Mouse (Mus musculus): ENCODE data around the gene Stau1. TPM values are rescaled to one million over a fixed set of nuclear protein-coding genes. Genes with fewer than 3 reads are reported as not detected.
A peak's percentile ranks its signal among the peaks of the same experiment; 100 is the strongest.

The Stau1 gene
- polyA plus RNA-seq, 1 experiment from 2014 or later = 34.9 TPM

- Histone ChIP-seq H3K27me3 (ENCODE audit: control insufficient read depth, insufficient read depth, low read length) (no peaks in the 10 kb centered on the region), H3K4me2 (replicated peaks; ENCODE audit: low read depth) (no peak overlapping the region), H3K4me3 (ENCODE audit: low read depth, low read length) (no peak overlapping the region), H3K4me1 (replicated peaks; ENCODE audit: control insufficient read depth, insufficient read depth) (no peaks in the 10 kb centered on the region), H3K36me3 (ENCODE audit: control insufficient read depth, insufficient read depth, low read length) (no peaks in the 10 kb centered on the region), H3K9me3 (ENCODE audit: control insufficient read depth, low read length) (no peaks in the 10 kb centered on the region), H3K9ac (ENCODE audit: low read length) (no peak overlapping the region), H3K27ac (replicated peaks) (no peak overlapping the region)
- WGBS = 63% methylated on average over 3 of the region's 3 CpGs
- ATAC-seq (ENCODE audit: low FRiP score, low TSS enrichment) (no peak), DNase-seq (ENCODE audit: low spot score) (no peak)
- TF ChIP-seq EP300 (optimal IDR thresholded peaks at IDR 0.05) = no peak
- TF ChIP-seq CTCF (IDR thresholded peaks at IDR 0.05; ENCODE audit: low read depth) = no peak
Observed at GRCm38 (mm10) chr2:166977490-166977889, 18.6 kb downstream of the Stau1 start.

GRCm38 (mm10) chr2:166976356-166976755, 19.7 kb downstream of the Stau1 start:
- no peak for ATAC-seq (ENCODE audit: low FRiP score, low TSS enrichment)
- WGBS = 58% methylated on average over 3 of the region's 3 CpGs
- no peak overlapping the region for H3K9ac ChIP-seq (ENCODE audit: low read length)
- H3K9me3 ChIP-seq (ENCODE audit: control insufficient read depth, low read length) = no peaks in the 10 kb centered on the region
- no peak overlapping the region for H3K4me3 ChIP-seq (ENCODE audit: low read depth, low read length)
- H3K27ac ChIP-seq (replicated peaks) = 0 out of 2 replicates have a peak overlapping the region, but pooled peaks have one; percentile 8
- H3K27me3 ChIP-seq (ENCODE audit: control insufficient read depth, insufficient read depth, low read length) = no peaks in the 10 kb centered on the region
- H3K4me1 ChIP-seq (replicated peaks; ENCODE audit: control insufficient read depth, insufficient read depth) = no peaks in the 10 kb centered on the region
- no peak for TF ChIP-seq EP300 (optimal IDR thresholded peaks at IDR 0.05)
- TF ChIP-seq CTCF (IDR thresholded peaks at IDR 0.05; ENCODE audit: low read depth) = no peak
- H3K36me3 ChIP-seq (ENCODE audit: control insufficient read depth, insufficient read depth, low read length) = no peaks in the 10 kb centered on the region
- no peak for DNase-seq (ENCODE audit: low spot score)
- no peak overlapping the region for H3K4me2 ChIP-seq (replicated peaks; ENCODE audit: low read depth)

GRCm38 (mm10) chr2:166974177-166974872, 21.8 kb downstream of the Stau1 start:
- H3K27ac ChIP-seq (replicated peaks) = peak overlapping the region; percentile 30; the same call in 1 of the 2 replicates
- H3K4me2 ChIP-seq (replicated peaks; ENCODE audit: low read depth) = no peak overlapping the region
- H3K4me1 ChIP-seq (replicated peaks; ENCODE audit: control insufficient read depth, insufficient read depth) = no peaks in the 10 kb centered on the region
- no peak for TF ChIP-seq EP300 (optimal IDR thresholded peaks at IDR 0.05)
- no peak for TF ChIP-seq CTCF (IDR thresholded peaks at IDR 0.05; ENCODE audit: low read depth)
- H3K27me3 ChIP-seq (ENCODE audit: control insufficient read depth, insufficient read depth, low read length) = no peaks in the 10 kb centered on the region
- no peaks in the 10 kb centered on the region for H3K36me3 ChIP-seq (ENCODE audit: control insufficient read depth, insufficient read depth, low read length)
- ATAC-seq (ENCODE audit: low FRiP score, low TSS enrichment) (no peak), DNase-seq (ENCODE audit: low spot score) (no peak)
- H3K4me3 ChIP-seq (ENCODE audit: low read depth, low read length) = no peak overlapping the region
- H3K9me3 ChIP-seq (ENCODE audit: control insufficient read depth, low read length) = no peaks in the 10 kb centered on the region
- 62% methylated on average over 6 of the region's 6 CpGs for WGBS
- no peak overlapping the region for H3K9ac ChIP-seq (ENCODE audit: low read length)

- H3K27me3 ChIP-seq (ENCODE audit: control insufficient read depth, insufficient read depth, low read length) = no peaks in the 10 kb centered on the region
- no peak overlapping the region for H3K4me2 ChIP-seq (replicated peaks; ENCODE audit: low read depth)
- TF ChIP-seq CTCF (IDR thresholded peaks at IDR 0.05; ENCODE audit: low read depth) (no peak), EP300 (optimal IDR thresholded peaks at IDR 0.05) (no peak)
- DNase-seq (ENCODE audit: low spot score) (no peak), ATAC-seq (ENCODE audit: low FRiP score, low TSS enrichment) (no peak)
- no peaks in the 10 kb centered on the region for H3K4me1 ChIP-seq (replicated peaks; ENCODE audit: control insufficient read depth, insufficient read depth)
- H3K4me3 ChIP-seq (ENCODE audit: low read depth, low read length) = no peak overlapping the region
- 42% methylated on average over 1 of the region's 1 CpGs for WGBS
- no peak overlapping the region for H3K9ac ChIP-seq (ENCODE audit: low read length)
- H3K36me3 ChIP-seq (ENCODE audit: control insufficient read depth, insufficient read depth, low read length) = no peaks in the 10 kb centered on the region
- no peaks in the 10 kb centered on the region for H3K9me3 ChIP-seq (ENCODE audit: control insufficient read depth, low read length)
- no peak overlapping the region for H3K27ac ChIP-seq (replicated peaks)
Observed at GRCm38 (mm10) chr2:166973153-166973552, 22.9 kb downstream of the Stau1 start.

GRCm38 (mm10) chr2:166964773-166965172, 31.3 kb downstream of the Stau1 start:
- no peak for DNase-seq (ENCODE audit: low spot score)
- 79% methylated on average over 2 of the region's 2 CpGs for WGBS
- no peak overlapping the region for H3K27ac ChIP-seq (replicated peaks)
- no peak for TF ChIP-seq CTCF (IDR thresholded peaks at IDR 0.05; ENCODE audit: low read depth)
- TF ChIP-seq EP300 (optimal IDR thresholded peaks at IDR 0.05) = no peak
- H3K4me1 ChIP-seq (replicated peaks; ENCODE audit: control insufficient read depth, insufficient read depth) = no peaks in the 10 kb centered on the region
- no peaks in the 10 kb centered on the region for H3K27me3 ChIP-seq (ENCODE audit: control insufficient read depth, insufficient read depth, low read length)
- no peak overlapping the region for H3K4me3 ChIP-seq (ENCODE audit: low read depth, low read length)
- H3K36me3 ChIP-seq (ENCODE audit: control insufficient read depth, insufficient read depth, low read length) = peaks cover 12% of the 10 kb centered on the region
- H3K4me2 ChIP-seq (replicated peaks; ENCODE audit: low read depth) = no peak overlapping the region
- no peak for ATAC-seq (ENCODE audit: low FRiP score, low TSS enrichment)
- no peak overlapping the region for H3K9ac ChIP-seq (ENCODE audit: low read length)
- H3K9me3 ChIP-seq (ENCODE audit: control insufficient read depth, low read length) = no peaks in the 10 kb centered on the region

- TF ChIP-seq CTCF (IDR thresholded peaks at IDR 0.05; ENCODE audit: low read depth) = no peak
- TF ChIP-seq EP300 (optimal IDR thresholded peaks at IDR 0.05) = no peak
- Histone ChIP-seq H3K27me3 (ENCODE audit: control insufficient read depth, insufficient read depth, low read length) (no peaks in the 10 kb centered on the region), H3K4me2 (replicated peaks; ENCODE audit: low read depth) (no peak overlapping the region), H3K4me3 (ENCODE audit: low read depth, low read length) (no peak overlapping the region), H3K4me1 (replicated peaks; ENCODE audit: control insufficient read depth, insufficient read depth) (no peaks in the 10 kb centered on the region), H3K9me3 (ENCODE audit: control insufficient read depth, low read length) (no peaks in the 10 kb centered on the region), H3K9ac (ENCODE audit: low read length) (no peak overlapping the region), H3K36me3 (ENCODE audit: control insufficient read depth, insufficient read depth, low read length) (peaks cover 15% of the 10 kb centered on the region), H3K27ac (replicated peaks) (no peak overlapping the region)
- DNase-seq (ENCODE audit: low spot score) (no peak), ATAC-seq (ENCODE audit: low FRiP score, low TSS enrichment) (no peak)
- WGBS = 72% methylated on average over 8 of the region's 8 CpGs
Observed at GRCm38 (mm10) chr2:166963257-166963656, 32.8 kb downstream of the Stau1 start.

Data from stomach, postnatal 0 days (tissue).